Mouse (Mus musculus) embryonic facial prominence, embryonic 11.5 days (tissue): ENCODE measurements at regions not wholly inside any gene's neighbourhood (a gene's known extent, or its start where the extent isn't known, plus 50 kb on each side); places are given as distances from the start of the nearest gene placed in this dataset.

Experiments
- ATAC-seq: fragments of 200-750 bp; cut with Nextera tagmentation; replicated peaks from 2 replicates; pipeline ENCODE4 v1.8.0; 2017; ENCODE audit warnings: low read depth; ENCODE audit not compliant: insufficient number of reproducible peaks, low FRiP score, low TSS enrichment
- DNase-seq: peaks from one replicate; pipeline ENCODE4 v3.0.0-alpha.2; 2015; ENCODE audit warnings: low spot score
- H3K27ac ChIP-seq: fragments of 300-500 bp; sonication (generic); replicated peaks from 2 replicates; pipeline ENCODE4 v1.5.1; 2014; ENCODE audit warnings: mild to moderate bottlenecking, low read depth, low read length, control low read depth
- H3K27me3 ChIP-seq: fragments of 300-500 bp; sonication (generic); 2 replicates; pipeline ENCODE4 v1.6.1; 2014; ENCODE audit warnings: mild to moderate bottlenecking, low read length, moderate library complexity, mixed read lengths; ENCODE audit not compliant: control insufficient read depth, insufficient read depth
- H3K36me3 ChIP-seq: fragments of 300-500 bp; sonication (generic); replicated peaks from 2 replicates; pipeline ENCODE4 v1.6.1; 2014; ENCODE audit warnings: low read depth, mild to moderate bottlenecking, low read length, moderate library complexity, mixed read lengths; ENCODE audit not compliant: control insufficient read depth, insufficient read depth
- H3K4me1 ChIP-seq: fragments of 300-500 bp; sonication (generic); 2 replicates; pipeline ENCODE4 v1.6.1; 2014; ENCODE audit warnings: low read length, mixed read lengths; ENCODE audit not compliant: control insufficient read depth, insufficient read depth
- H3K4me2 ChIP-seq: fragments of 300-500 bp; sonication (generic); 2 replicates; pipeline ENCODE4 v1.6.1; 2014; ENCODE audit warnings: low read depth, mild to moderate bottlenecking, control low read depth, low read length, moderate library complexity
- H3K4me3 ChIP-seq: fragments of 300-500 bp; sonication (generic); 2 replicates; pipeline ENCODE4 v1.5.1; 2014; ENCODE audit warnings: low read depth, low read length, control low read depth
- H3K9ac ChIP-seq: fragments of 300-500 bp; sonication (generic); replicated peaks from 2 replicates; pipeline ENCODE4 v1.6.1; 2014; ENCODE audit warnings: mild to moderate bottlenecking, control low read depth, low read length
- H3K9me3 ChIP-seq: fragments of 300-500 bp; sonication (generic); replicated peaks from 2 replicates; pipeline ENCODE4 v1.6.1; 2016; ENCODE audit warnings: mild to moderate bottlenecking, low read length, inconsistent platforms, mixed read lengths; ENCODE audit not compliant: control insufficient read depth
- WGBS: fragments of 180-500 bp; shearing (Covaris S2); extraction: QIAGEN DNeasy Blood & Tissue Kit; methylation state at CpG from one replicate; pipeline ENCODE4 v1.1.7; 2014; 5-methylcytosine and 5-hydroxymethylcytosine counted together

DNA sequence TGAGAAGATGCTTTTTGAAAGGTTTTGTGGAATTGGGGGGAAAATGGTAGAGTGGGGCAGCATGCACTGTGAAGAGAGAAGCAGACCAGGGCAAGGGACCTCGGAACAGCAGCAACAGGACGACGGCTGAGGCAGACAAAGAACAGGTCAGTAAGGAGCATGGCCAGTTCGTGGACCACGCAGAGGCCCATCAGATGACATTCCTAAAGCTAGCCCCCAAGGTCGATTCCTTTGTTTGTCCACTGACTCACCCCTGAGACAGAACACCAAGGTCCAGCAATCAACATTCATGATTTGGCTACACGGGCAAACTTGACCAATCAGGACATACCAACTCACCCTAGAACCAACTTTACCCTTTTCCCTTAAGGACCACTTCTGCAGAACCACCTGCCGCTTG, 160.0 kb downstream of the Fam76b start:
- ATAC-seq (no peak), DNase-seq (no peak)
- H3K4me2 ChIP-seq, result no peak overlapping the region
- H3K4me1 ChIP-seq, result no peaks in the 10 kb centered on the region
- H3K27ac ChIP-seq, result no peak overlapping the region
- no peaks in the 10 kb centered on the region for H3K36me3 ChIP-seq
- H3K9ac ChIP-seq, result no peak overlapping the region
- no peak overlapping the region for H3K4me3 ChIP-seq
- no peaks in the 10 kb centered on the region for H3K9me3 ChIP-seq
- H3K27me3 ChIP-seq, result no peaks in the 10 kb centered on the region
- WGBS, result 90% methylated on average over 8 of the region's 8 CpGs

DNA sequence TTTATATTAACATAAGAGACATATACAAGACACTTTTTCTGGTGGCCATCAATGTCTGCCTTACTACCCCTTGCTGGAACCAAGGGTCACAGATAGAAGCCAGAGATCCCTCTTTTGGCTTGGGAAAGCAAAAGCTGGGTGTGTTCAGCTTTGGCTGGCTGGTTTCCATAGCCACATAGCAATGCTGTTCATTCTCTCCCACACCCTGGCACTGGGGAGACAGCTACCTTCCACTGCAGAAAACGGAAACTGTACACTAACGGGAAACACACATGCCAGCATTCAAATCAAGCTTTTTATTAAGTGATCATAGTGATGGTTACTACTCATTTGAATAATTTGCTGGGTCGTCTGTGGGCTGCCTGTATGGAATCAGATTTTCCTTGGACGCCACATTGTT, 161.4 kb downstream of the Fam76b start:
- Histone ChIP-seq H3K4me2 (no peak overlapping the region), H3K9me3 (no peaks in the 10 kb centered on the region), H3K4me1 (no peaks in the 10 kb centered on the region), H3K4me3 (no peak overlapping the region), H3K9ac (no peak overlapping the region), H3K27ac (no peak overlapping the region), H3K36me3 (no peaks in the 10 kb centered on the region), H3K27me3 (no peaks in the 10 kb centered on the region)
- DNase-seq (no peak), ATAC-seq (no peak)
- 73% methylated on average over 4 of the region's 4 CpGs for WGBS

DNA sequence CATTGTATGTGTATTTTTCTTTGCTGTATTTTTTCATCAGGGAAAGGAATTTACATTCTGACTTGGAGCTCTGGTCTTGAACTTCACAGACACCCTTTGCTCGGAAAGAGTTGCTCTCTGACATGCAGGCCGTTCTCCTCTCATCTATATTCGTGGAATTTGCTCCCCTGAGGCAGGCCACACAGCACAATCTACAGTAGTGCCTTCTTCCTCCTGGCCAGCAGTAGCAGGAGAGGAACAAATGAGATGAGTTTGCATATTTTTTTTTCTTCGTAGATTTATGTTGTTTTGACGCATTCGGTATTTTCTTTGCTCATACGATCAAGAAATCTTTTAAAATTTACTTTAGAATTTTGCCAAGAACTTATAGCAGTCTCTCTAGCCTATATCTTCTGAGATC, 163.4 kb downstream of the Fam76b start:
- Histone ChIP-seq H3K4me3 (no peak overlapping the region), H3K27me3 (no peaks in the 10 kb centered on the region), H3K27ac (no peak overlapping the region), H3K4me1 (no peaks in the 10 kb centered on the region), H3K9me3 (no peaks in the 10 kb centered on the region), H3K9ac (no peak overlapping the region), H3K36me3 (no peaks in the 10 kb centered on the region), H3K4me2 (no peak overlapping the region)
- WGBS, result 61% methylated on average over 7 of the region's 7 CpGs
- ATAC-seq, result no peak
- no peak for DNase-seq

DNA sequence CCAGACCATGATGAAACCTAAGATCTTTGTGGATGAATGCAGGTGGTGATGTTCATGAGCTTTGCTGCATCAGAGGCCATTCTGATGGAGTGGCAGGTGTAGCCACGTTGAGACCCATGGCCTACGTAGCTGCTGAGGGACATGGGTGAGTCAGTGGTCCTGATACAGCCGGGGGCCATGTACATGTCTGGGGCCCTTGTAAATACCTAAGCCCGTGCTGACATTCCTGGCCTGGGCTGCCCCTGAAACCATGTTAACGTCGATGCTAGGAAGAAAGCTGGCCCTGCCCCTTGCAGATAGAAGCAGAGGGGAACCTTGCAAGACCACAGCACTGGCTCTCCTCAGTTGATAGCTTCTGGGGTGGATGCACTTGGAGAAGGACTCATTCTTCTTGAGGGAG, 165.2 kb downstream of the Fam76b start:
- no peak overlapping the region for H3K4me2 ChIP-seq
- no peak overlapping the region for H3K4me3 ChIP-seq
- ATAC-seq (no peak), DNase-seq (no peak)
- no peaks in the 10 kb centered on the region for H3K9me3 ChIP-seq
- H3K9ac ChIP-seq, result no peak overlapping the region
- H3K36me3 ChIP-seq, result no peaks in the 10 kb centered on the region
- no peaks in the 10 kb centered on the region for H3K27me3 ChIP-seq
- H3K4me1 ChIP-seq, result no peaks in the 10 kb centered on the region
- no peak overlapping the region for H3K27ac ChIP-seq
- WGBS, result 85% methylated on average over 6 of the region's 6 CpGs

DNA sequence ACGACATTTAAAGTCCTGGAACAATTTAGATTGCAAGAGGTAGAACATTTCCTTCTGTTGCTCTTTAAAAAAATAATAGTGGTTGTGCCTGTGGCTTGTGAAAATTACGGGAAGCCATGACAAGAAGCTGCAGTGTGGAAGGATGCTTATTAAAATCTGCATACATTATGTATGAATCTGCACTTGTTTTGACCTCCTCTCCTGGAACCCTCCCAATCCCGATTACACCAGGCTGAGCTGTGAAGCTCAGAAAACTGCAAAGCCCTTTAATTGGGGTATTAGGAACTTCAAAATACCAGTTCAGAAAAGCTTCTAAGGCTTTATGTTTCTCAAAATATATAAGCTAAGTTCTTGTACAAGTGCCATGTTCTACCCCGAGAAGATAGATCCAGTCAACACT, 171.8 kb downstream of the Fam76b start:
- Histone ChIP-seq H3K4me3 (no peak overlapping the region), H3K36me3 (no peaks in the 10 kb centered on the region), H3K9ac (no peak overlapping the region), H3K27me3 (no peaks in the 10 kb centered on the region), H3K4me2 (no peak overlapping the region), H3K9me3 (no peaks in the 10 kb centered on the region), H3K27ac (no peak overlapping the region), H3K4me1 (no peaks in the 10 kb centered on the region)
- DNase-seq (no peak), ATAC-seq (no peak)
- WGBS, result 83% methylated on average over 4 of the region's 4 CpGs

DNA sequence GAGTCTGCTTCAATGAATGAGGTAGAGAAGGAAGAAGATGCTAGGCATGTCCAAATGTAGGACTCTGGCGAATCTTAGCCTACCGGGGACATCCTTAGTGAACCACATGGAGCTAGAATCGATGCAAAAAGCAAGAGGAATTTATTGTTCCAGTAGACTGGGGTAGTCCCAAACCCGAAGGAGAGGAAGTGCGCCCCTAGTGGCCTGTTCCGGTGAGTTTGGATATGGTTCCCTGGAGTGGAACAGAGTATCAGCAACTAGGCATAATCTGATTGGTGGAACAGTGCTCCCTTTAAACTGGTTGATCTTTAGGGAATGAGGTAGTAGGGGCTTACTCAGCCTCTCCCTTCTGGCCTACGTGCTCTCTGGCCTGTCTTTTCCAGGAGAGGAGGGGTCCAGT, 174.0 kb downstream of the Fam76b start:
- 78% methylated on average over 7 of the region's 7 CpGs for WGBS
- H3K4me2 ChIP-seq, result no peak overlapping the region
- H3K9me3 ChIP-seq, result no peaks in the 10 kb centered on the region
- H3K4me1 ChIP-seq, result no peaks in the 10 kb centered on the region
- no peak overlapping the region for H3K4me3 ChIP-seq
- H3K27me3 ChIP-seq, result no peaks in the 10 kb centered on the region
- H3K27ac ChIP-seq, result no peak overlapping the region
- H3K36me3 ChIP-seq, result no peaks in the 10 kb centered on the region
- no peak for ATAC-seq
- peak; percentile 61 for DNase-seq
- H3K9ac ChIP-seq, result no peak overlapping the region

DNA sequence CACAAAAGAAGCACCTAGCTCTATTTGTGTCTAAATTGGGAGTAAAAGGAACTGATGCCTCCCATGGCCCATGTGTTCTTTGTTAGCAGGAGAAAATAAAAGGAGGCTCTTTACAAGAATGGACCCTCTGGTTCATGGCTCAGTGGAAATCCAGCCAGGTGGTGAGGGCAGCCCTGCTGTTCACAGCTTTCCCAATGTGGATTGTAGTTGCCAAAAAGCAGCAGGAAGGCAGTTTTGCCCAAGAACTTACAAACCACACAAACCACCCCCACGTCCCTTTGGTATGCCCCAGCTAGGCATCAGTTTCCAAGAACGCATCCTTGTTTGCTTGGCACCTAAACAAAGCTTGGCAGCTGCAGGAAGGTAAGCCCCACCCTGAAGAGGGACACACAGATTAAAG, 174.7 kb downstream of the Fam76b start:
- no peaks in the 10 kb centered on the region for H3K27me3 ChIP-seq
- H3K4me3 ChIP-seq, result no peak overlapping the region
- no peaks in the 10 kb centered on the region for H3K4me1 ChIP-seq
- no peak for DNase-seq
- ATAC-seq, result no peak
- H3K36me3 ChIP-seq, result no peaks in the 10 kb centered on the region
- no peak overlapping the region for H3K9ac ChIP-seq
- 52% methylated on average over 2 of the region's 2 CpGs for WGBS
- no peak overlapping the region for H3K4me2 ChIP-seq
- no peaks in the 10 kb centered on the region for H3K9me3 ChIP-seq
- no peak overlapping the region for H3K27ac ChIP-seq

DNA sequence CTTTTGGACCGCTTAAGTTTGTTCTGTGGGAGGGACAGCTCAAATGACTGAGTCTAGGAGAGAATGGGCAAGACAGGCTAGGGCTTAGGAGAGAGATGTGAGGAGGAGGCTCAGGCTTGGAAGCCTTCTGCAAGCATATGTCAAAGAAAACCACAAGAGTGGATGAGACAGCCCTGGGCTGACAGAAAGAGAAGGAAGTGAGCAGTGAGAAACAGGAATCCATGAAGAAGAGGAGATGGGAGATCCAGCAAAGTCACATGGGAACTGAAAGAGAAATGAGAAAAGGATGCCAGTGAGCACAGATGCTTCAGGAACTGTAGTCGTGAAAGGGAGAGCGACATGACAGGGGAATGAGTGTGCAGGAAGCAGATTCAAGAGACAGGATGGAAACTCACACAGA, 175.6 kb downstream of the Fam76b start:
- H3K27ac ChIP-seq, result no peak overlapping the region
- H3K9ac ChIP-seq, result no peak overlapping the region
- H3K36me3 ChIP-seq, result no peaks in the 10 kb centered on the region
- WGBS, result 84% methylated on average over 3 of the region's 3 CpGs
- no peak for ATAC-seq
- H3K9me3 ChIP-seq, result no peaks in the 10 kb centered on the region
- H3K4me3 ChIP-seq, result no peak overlapping the region
- no peak for DNase-seq
- no peaks in the 10 kb centered on the region for H3K4me1 ChIP-seq
- no peak overlapping the region for H3K4me2 ChIP-seq
- H3K27me3 ChIP-seq, result no peaks in the 10 kb centered on the region
